Mouse (Mus musculus) heart, embryonic 12.5 days (tissue): ENCODE measurements around the gene Psors1c2. TPM values are rescaled to one million over a fixed set of nuclear protein-coding genes. Genes with fewer than 3 reads are reported as not detected.

Experiments
- ATAC-seq: fragments of 200-750 bp; cut with Nextera tagmentation; 2 replicates; pipeline ENCODE4 v1.8.0; 2017; ENCODE audit warnings: moderate TSS enrichment, moderate library complexity; ENCODE audit not compliant: insufficient number of reproducible peaks, low FRiP score
- H3K27ac ChIP-seq: fragments of 300-500 bp; sonication (generic); 2 replicates; pipeline ENCODE4 v1.5.1; 2016; ENCODE audit warnings: mild to moderate bottlenecking, moderate library complexity; ENCODE audit not compliant: poor library complexity, severe bottlenecking
- H3K27me3 ChIP-seq: fragments of 300-500 bp; sonication (generic); replicated peaks from 2 replicates; pipeline ENCODE4 v1.6.1; 2016; ENCODE audit warnings: mild to moderate bottlenecking, moderate library complexity
- H3K36me3 ChIP-seq: fragments of 300-500 bp; sonication (generic); 2 replicates; pipeline ENCODE4 v1.6.1; 2016; ENCODE audit warnings: mild to moderate bottlenecking, moderate library complexity
- H3K4me1 ChIP-seq: fragments of 300-500 bp; sonication (generic); replicated peaks from 2 replicates; pipeline ENCODE4 v1.6.1; 2016; ENCODE audit warnings: mild to moderate bottlenecking
- H3K4me2 ChIP-seq: fragments of 300-500 bp; sonication (generic); 2 replicates; pipeline ENCODE4 v1.6.1; 2016; ENCODE audit warnings: mild to moderate bottlenecking, moderate library complexity
- H3K4me3 ChIP-seq: fragments of 300-500 bp; sonication (generic); 2 replicates; pipeline ENCODE4 v1.5.1; 2016; ENCODE audit warnings: mild to moderate bottlenecking
- H3K9ac ChIP-seq: fragments of 300-500 bp; sonication (generic); 2 replicates; pipeline ENCODE4 v1.6.1; 2016; ENCODE audit warnings: mild to moderate bottlenecking, moderate library complexity
- H3K9me3 ChIP-seq: fragments of 300-500 bp; sonication (generic); replicated peaks from 2 replicates; pipeline ENCODE4 v1.6.1; 2016; ENCODE audit warnings: mild to moderate bottlenecking, moderate library complexity
- WGBS: fragments of 180-500 bp; shearing (Covaris S2); methylation state at CpG from one replicate; pipeline ENCODE4 v1.1.7; 2016; 5-methylcytosine and 5-hydroxymethylcytosine counted together
- polyA plus RNA-seq: library from polyadenylated mRNA; unstranded; fragments of >200 nt; fragmentation: Nextera tagmentation; extraction: Ambion mirVana; gene quantifications from 2 replicates; pipeline ENCODE4 v1.2.1, GENCODE M21; 2016

Psors1c2 gene
- polyA plus RNA-seq, 1 experiment from 2014 or later: 0.49 TPM

GRCm38 (mm10) chr17:35544680-35545079 is 11.7 kb downstream of the Psors1c2 start:
- Histone ChIP-seq H3K9ac (no peak overlapping the region), H3K36me3 (no peaks in the 10 kb centered on the region), H3K27ac (no peak overlapping the region), H3K4me2 (no peak overlapping the region), H3K4me3 (no peak overlapping the region), H3K27me3 (peaks cover 2% of the 10 kb centered on the region; the same call in 1 of the 2 replicates), H3K4me1 (peaks cover 30% of the 10 kb centered on the region), H3K9me3 (no peaks in the 10 kb centered on the region)
- no peak for ATAC-seq
- 27% methylated on average over 6 of the region's 6 CpGs for WGBS

GRCm38 (mm10) chr17:35547465-35547864 is 14.5 kb downstream of the Psors1c2 start:
- no peak overlapping the region for H3K4me2 ChIP-seq
- peaks cover 55% of the 10 kb centered on the region for H3K4me1 ChIP-seq
- no peaks in the 10 kb centered on the region for H3K36me3 ChIP-seq
- H3K4me3 ChIP-seq: no peak overlapping the region
- ATAC-seq: no peak
- 74% methylated on average over 2 of the region's 2 CpGs for WGBS
- H3K9me3 ChIP-seq: no peaks in the 10 kb centered on the region
- H3K9ac ChIP-seq: no peak overlapping the region
- H3K27me3 ChIP-seq: no peaks in the 10 kb centered on the region
- no peak overlapping the region for H3K27ac ChIP-seq

- H3K27ac ChIP-seq: peak overlapping the region; percentile 99
- 18% methylated on average over 5 of the region's 5 CpGs for WGBS
Measured at GRCm38 (mm10) chr17:35548636-35549035, 15.6 kb downstream of the Psors1c2 start.

GRCm38 (mm10) chr17:35549437-35550142 is 16.6 kb downstream of the Psors1c2 start:
- H3K4me1 ChIP-seq: peaks cover 45% of the 10 kb centered on the region
- peak overlapping the region; percentile 17 for H3K4me3 ChIP-seq
- H3K27ac ChIP-seq: peak overlapping the region; percentile 99
- H3K9me3 ChIP-seq: no peaks in the 10 kb centered on the region
- no peaks in the 10 kb centered on the region for H3K27me3 ChIP-seq
- 14% methylated on average over 15 of the region's 15 CpGs for WGBS
- ATAC-seq: peak; percentile 83
- peak overlapping the region; percentile 62 for H3K4me2 ChIP-seq
- no peaks in the 10 kb centered on the region for H3K36me3 ChIP-seq
- peak overlapping the region; percentile 42; the same call in 1 of the 2 replicates for H3K9ac ChIP-seq

More at GRCm38 (mm10) chr17:35548636-35549035, 15.6 kb downstream of the Psors1c2 start:
- Histone ChIP-seq H3K9me3 (no peaks in the 10 kb centered on the region), H3K36me3 (no peaks in the 10 kb centered on the region), H3K4me1 (peaks cover 45% of the 10 kb centered on the region), H3K9ac (peak overlapping the region; percentile 36; the same call in 1 of the 2 replicates), H3K4me3 (no peak overlapping the region), H3K4me2 (no peak overlapping the region), H3K27me3 (no peaks in the 10 kb centered on the region)
- no peak for ATAC-seq

GRCm38 (mm10) chr17:35550143-35550494 is 17.1 kb downstream of the Psors1c2 start:
- no peaks in the 10 kb centered on the region for H3K36me3 ChIP-seq
- H3K4me2 ChIP-seq: peak overlapping the region; percentile 62
- 96% methylated on average over 4 of the region's 4 CpGs for WGBS
- H3K4me3 ChIP-seq: peak overlapping the region; percentile 17; the same call in 1 of the 2 replicates
- no peak for ATAC-seq
- peaks cover 45% of the 10 kb centered on the region for H3K4me1 ChIP-seq
- no peaks in the 10 kb centered on the region for H3K9me3 ChIP-seq
- H3K9ac ChIP-seq: peak overlapping the region; percentile 42; the same call in 1 of the 2 replicates
- no peaks in the 10 kb centered on the region for H3K27me3 ChIP-seq
- peak overlapping the region; percentile 99 for H3K27ac ChIP-seq

- Histone ChIP-seq H3K27me3 (no peaks in the 10 kb centered on the region), H3K27ac (peak overlapping the region; percentile 99), H3K4me2 (no peak overlapping the region), H3K9ac (no peak overlapping the region; the same call in 1 of the 2 replicates), H3K9me3 (no peaks in the 10 kb centered on the region; the same call in 1 of the 2 replicates), H3K4me3 (no peak overlapping the region), H3K4me1 (peaks cover 45% of the 10 kb centered on the region), H3K36me3 (no peaks in the 10 kb centered on the region)
- no peak for ATAC-seq
- 52% methylated on average over 8 of the region's 8 CpGs for WGBS
Measured at GRCm38 (mm10) chr17:35550871-35551270, 17.9 kb downstream of the Psors1c2 start.

- Histone ChIP-seq H3K4me3 (no peak within 1 kb of the TSS), H3K4me2 (no peak within 1 kb of the TSS), H3K9ac (peak within 1 kb of the TSS; percentile 31; the same call in 1 of the 2 replicates), H3K27me3 (no peaks in the 10 kb centered on the region), H3K4me1 (peaks cover 44% of the 10 kb centered on the region), H3K27ac (no peak within 1 kb of the TSS), H3K36me3 (no peaks in the 10 kb centered on the region), H3K9me3 (no peaks in the 10 kb centered on the region; the same call in 1 of the 2 replicates)
- ATAC-seq: no peak
- WGBS: 72% methylated on average over 10 of the region's 10 CpGs
Measured at GRCm38 (mm10) chr17:35551881-35552414, 18.9 kb downstream of the Psors1c2 start, which contains the start of gene Cdsn. Gene Cdsn, plus strand, starts transcription at chr17:35552128.

GRCm38 (mm10) chr17:35554321-35554720 is 21.3 kb downstream of the Psors1c2 start:
- no peak overlapping the region for H3K9ac ChIP-seq
- H3K27ac ChIP-seq: no peak overlapping the region
- H3K27me3 ChIP-seq: no peaks in the 10 kb centered on the region
- no peaks in the 10 kb centered on the region for H3K36me3 ChIP-seq
- H3K4me2 ChIP-seq: no peak overlapping the region
- ATAC-seq: no peak
- peaks cover 31% of the 10 kb centered on the region for H3K4me1 ChIP-seq
- H3K9me3 ChIP-seq: no peaks in the 10 kb centered on the region; the same call in 1 of the 2 replicates
- H3K4me3 ChIP-seq: no peak overlapping the region
- 77% methylated on average over 5 of the region's 5 CpGs for WGBS

GRCm38 (mm10) chr17:35554761-35555397 is 21.9 kb downstream of the Psors1c2 start:
- no peaks in the 10 kb centered on the region for H3K36me3 ChIP-seq
- no peak overlapping the region for H3K9ac ChIP-seq
- no peaks in the 10 kb centered on the region for H3K27me3 ChIP-seq
- H3K27ac ChIP-seq: no peak overlapping the region
- ATAC-seq: no peak
- no peak overlapping the region for H3K4me2 ChIP-seq
- no peaks in the 10 kb centered on the region; the same call in 1 of the 2 replicates for H3K9me3 ChIP-seq
- peaks cover 27% of the 10 kb centered on the region for H3K4me1 ChIP-seq
- WGBS: 86% methylated on average over 18 of the region's 18 CpGs
- no peak overlapping the region for H3K4me3 ChIP-seq

GRCm38 (mm10) chr17:35556186-35556765 is 23.3 kb downstream of the Psors1c2 start:
- Histone ChIP-seq H3K9ac (no peak overlapping the region), H3K9me3 (no peaks in the 10 kb centered on the region; the same call in 1 of the 2 replicates), H3K27ac (no peak overlapping the region), H3K27me3 (no peaks in the 10 kb centered on the region), H3K36me3 (no peaks in the 10 kb centered on the region), H3K4me3 (no peak overlapping the region), H3K4me2 (no peak overlapping the region), H3K4me1 (peaks cover 14% of the 10 kb centered on the region)
- ATAC-seq: no peak
- 81% methylated on average over 13 of the region's 13 CpGs for WGBS

- no peaks in the 10 kb centered on the region for H3K27me3 ChIP-seq
- no peak for ATAC-seq
- no peak overlapping the region for H3K9ac ChIP-seq
- H3K4me3 ChIP-seq: no peak overlapping the region
- H3K4me2 ChIP-seq: no peak overlapping the region
- H3K36me3 ChIP-seq: no peaks in the 10 kb centered on the region
- no peak overlapping the region for H3K27ac ChIP-seq
- peaks cover 9% of the 10 kb centered on the region; the same call in 1 of the 2 replicates for H3K4me1 ChIP-seq
- WGBS: 31% methylated on average over 5 of the region's 5 CpGs
- no peaks in the 10 kb centered on the region; the same call in 1 of the 2 replicates for H3K9me3 ChIP-seq
Measured at GRCm38 (mm10) chr17:35556812-35557211, 23.8 kb downstream of the Psors1c2 start.
